In genomic region chr13:93089481-93089880, GRCm38 (mm10) we compare ENCODE assay signal across 19 mouse cellular contexts. TPM values are rescaled to one million over a fixed set of nuclear protein-coding genes. Genes with fewer than 3 reads are reported as not detected.
DNase-seq lines count a peak whose midpoint lies in the region; ATAC-seq and TF ChIP-seq lines count a peak whose summit lies in the region.
"Had no signal": no experiment of that assay in that cellular context is flagged by ENCODE, and none has a peak within 500 bp of the region (broad histone marks: within the 10 kb centered on the region; RNA-seq: fewer than 3 reads in every experiment).

No protein-coding gene starts in this region.

- no peak overlapping the region for H3K4me2 ChIP-seq in midbrain, postnatal 0 days (ENCODE audit: low read depth, low read length, poor library complexity, severe bottlenecking)
- no peak overlapping the region for H3K4me2 ChIP-seq in midbrain, embryonic 14.5 days (ENCODE audit: low read length)
- H3K4me2 ChIP-seq: forebrain, embryonic 12.5 days; heart, embryonic 13.5 days; lung, embryonic 15.5 days; midbrain, embryonic 13.5 days had no signal

- no peak for ATAC-seq in midbrain, postnatal 0 days (ENCODE audit: low FRiP score)
- no peak for ATAC-seq in midbrain, embryonic 14.5 days (ENCODE audit: low FRiP score, low TSS enrichment)
- ATAC-seq: midbrain, embryonic 13.5 days had no signal

- 0 out of 2 replicates have a peak, but pooled peaks cover 2% of the 10 kb centered on the region for H3K36me3 ChIP-seq in heart, embryonic 10.5 days
- H3K36me3 ChIP-seq in midbrain, postnatal 0 days (ENCODE audit: insufficient read depth, low read length), result no peaks in the 10 kb centered on the region
- H3K36me3 ChIP-seq in midbrain, embryonic 14.5 days (ENCODE audit: control insufficient read depth, insufficient read depth, low read length), result no peaks in the 10 kb centered on the region
- H3K36me3 ChIP-seq: forebrain, embryonic 12.5 days; lung, embryonic 15.5 days; midbrain, embryonic 13.5 days had no signal

- 77% methylated on average over 5 of the region's 5 CpGs for WGBS in heart, embryonic 10.5 days
- WGBS in midbrain, postnatal 0 days, result 70% methylated on average over 5 of the region's 5 CpGs
- WGBS in midbrain, embryonic 14.5 days, result 79% methylated on average over 5 of the region's 5 CpGs

- no peaks in the 10 kb centered on the region for H3K27me3 ChIP-seq in heart, embryonic 10.5 days (ENCODE audit: insufficient read depth, poor library complexity, severe bottlenecking)
- H3K27me3 ChIP-seq in midbrain, postnatal 0 days (ENCODE audit: insufficient read depth, low read length), result no peaks in the 10 kb centered on the region
- H3K27me3 ChIP-seq in midbrain, embryonic 14.5 days (ENCODE audit: control insufficient read depth, insufficient read depth, low read length), result no peaks in the 10 kb centered on the region
- H3K27me3 ChIP-seq: forebrain, embryonic 12.5 days; heart, embryonic 13.5 days; lung, embryonic 15.5 days; midbrain, embryonic 13.5 days had no signal

- H3K9me3 ChIP-seq in heart, embryonic 10.5 days, result no peaks in the 10 kb centered on the region
- no peaks in the 10 kb centered on the region for H3K9me3 ChIP-seq in midbrain, postnatal 0 days (ENCODE audit: low read length)
- H3K9me3 ChIP-seq in midbrain, embryonic 14.5 days (ENCODE audit: control insufficient read depth, low read length), result no peaks in the 10 kb centered on the region
- H3K9me3 ChIP-seq: forebrain, embryonic 12.5 days; heart, embryonic 13.5 days; lung, embryonic 15.5 days; midbrain, embryonic 13.5 days had no signal

- H3K4me1 ChIP-seq in heart, embryonic 10.5 days, result peaks cover 3% of the 10 kb centered on the region; the same call in 1 of the 2 replicates
- no peaks in the 10 kb centered on the region for H3K4me1 ChIP-seq in midbrain, postnatal 0 days (ENCODE audit: insufficient read depth, low read length)
- H3K4me1 ChIP-seq in midbrain, embryonic 14.5 days (ENCODE audit: control insufficient read depth, insufficient read depth, low read length), result no peaks in the 10 kb centered on the region
- H3K4me1 ChIP-seq: forebrain, embryonic 12.5 days; lung, embryonic 15.5 days; midbrain, embryonic 13.5 days had no signal

- H3K9ac ChIP-seq in midbrain, postnatal 0 days (replicated peaks; ENCODE audit: low read length, poor library complexity, severe bottlenecking), result no peak overlapping the region
- no peak overlapping the region for H3K9ac ChIP-seq in midbrain, embryonic 14.5 days (replicated peaks; ENCODE audit: low read length)
- H3K9ac ChIP-seq: forebrain, embryonic 12.5 days; heart, embryonic 13.5 days; liver, embryonic 14.5 days; lung, embryonic 15.5 days; midbrain, embryonic 13.5 days had no signal

- no peak overlapping the region for H3K27ac ChIP-seq in heart, embryonic 10.5 days
- no peak overlapping the region for H3K27ac ChIP-seq in midbrain, postnatal 0 days (ENCODE audit: low read depth, low read length)
- H3K27ac ChIP-seq in midbrain, embryonic 14.5 days (replicated peaks; ENCODE audit: low read depth, low read length), result no peak overlapping the region
- H3K27ac ChIP-seq: forebrain, embryonic 12.5 days; heart, embryonic 13.5 days; liver, embryonic 14.5 days; lung, embryonic 15.5 days; midbrain, embryonic 13.5 days had no signal

- H3K4me3 ChIP-seq in heart, embryonic 10.5 days, result no peak overlapping the region
- H3K4me3 ChIP-seq in midbrain, postnatal 0 days (ENCODE audit: low read depth, low read length), result no peak overlapping the region
- H3K4me3 ChIP-seq in midbrain, embryonic 14.5 days (replicated peaks; ENCODE audit: low read depth, low read length), result no peak overlapping the region
- H3K4me3 ChIP-seq: forebrain, embryonic 12.5 days; heart, embryonic 13.5 days; lung, embryonic 15.5 days; midbrain, embryonic 13.5 days; myocyte had no signal

- DNase-seq in heart, adult 11 months, result peak; percentile 61
- no peak for DNase-seq in heart, embryonic 10.5 days (ENCODE audit: low spot score)
- DNase-seq in midbrain, postnatal 0 days (ENCODE audit: low spot score), result peak; percentile 68
- DNase-seq in midbrain, embryonic 14.5 days, result no peak
- peak; percentile 68 to 79 for DNase-seq in cerebellum, postnatal 25 days
- DNase-seq in frontal cortex, postnatal 14 days (ENCODE audit: low spot score in 2 of 2), result no peak
- DNase-seq in layer of hippocampus, postnatal 10 days (ENCODE audit: low spot score in 2 of 2), result no peak
- DNase-seq: adrenal gland, adult 8-10 months; kidney, adult 8-10 months; kidney, postnatal 14 days; right cerebral cortex, postnatal 25 days; thymus, postnatal 4 days had no signal

- no peak for TF ChIP-seq CTCF in midbrain, postnatal 0 days (IDR thresholded peaks at IDR 0.05)

RNA-seq across cellular contexts. Expression of gene Cmya5, which starts 55.0 kb away (rescaled TPM):
- 1.4 and 2.5 TPM in 2 replicates for polyA plus RNA-seq in heart, embryonic 10.5 days (2016; fragmentation: Nextera tagmentation; extraction: Ambion mirVana)
- 0.71 and 0.90 TPM in 2 replicates for total RNA-seq in midbrain, postnatal 0 days (2014; rRNA removed)
- 0.10 and 0.16 TPM in 2 replicates for polyA plus RNA-seq in midbrain, postnatal 0 days (2015; fragmentation: Nextera tagmentation; extraction: Ambion mirVana)
- 0.19 and 0.34 TPM in 2 replicates for polyA plus RNA-seq in midbrain, embryonic 14.5 days (2014; fragmentation: Nextera tagmentation; extraction: Ambion mirVana)
- 1 to 10 TPM; 1.7 to 1.9 TPM for total RNA-seq in layer of hippocampus, postnatal 10 days (2021)
- total RNA-seq: granulocyte monocyte progenitor cell, adult 5-6 weeks had no signal

Comparison
In these comparisons a context has a peak if more than half of its experiments do, and no peak if none do; other contexts are left out.
1. DNase-seq: peak in heart, adult 11 months (single experiment), midbrain, postnatal 0 days (single experiment) and cerebellum, postnatal 25 days (2 of 2); none in heart, embryonic 10.5 days (single experiment), midbrain, embryonic 14.5 days (single experiment), frontal cortex, postnatal 14 days (0 of 2) and layer of hippocampus, postnatal 10 days (0 of 2).